Mouse (Mus musculus): ENCODE measurements around the gene Copz1.

- TF ChIP-seq CTCF (IDR thresholded peaks at IDR 0.05; ENCODE audit: low read depth) (no peak), EP300 (IDR thresholded peaks at IDR 0.05; ENCODE audit: low read depth) (no peak)
These were observed 17.9 kb downstream of the Copz1 start for GRCm38 (mm10) chr15:103290417-103290816.
